ENCODE assay signal across 7 mouse cellular contexts in genomic region chr12:75734891-75735245, GRCm38 (mm10). TPM values are rescaled to one million over a fixed set of nuclear protein-coding genes. Genes with fewer than 3 reads are reported as not detected.
DNase-seq lines count a peak whose midpoint lies in the region; ATAC-seq lines count a peak whose summit lies in the region.

No protein-coding gene starts in this region.

- H3K27me3 ChIP-seq in forebrain, embryonic 11.5 days (ENCODE audit: control insufficient read depth, insufficient read depth, low read length), result peaks cover 8% of the 10 kb centered on the region; the same call in 1 of the 2 replicates
- H3K27me3 ChIP-seq in intestine, embryonic 15.5 days (replicated peaks), result no peaks in the 10 kb centered on the region

- DNase-seq in ovary, postnatal 14 days (ENCODE audit: low spot score), result peak; percentile 27
- DNase-seq in ovary, adult 18-20 months (ENCODE audit: low spot score), result no peak
- DNase-seq in adrenal gland, adult 2 months, result peak; percentile 84
- DNase-seq in forebrain, embryonic 11.5 days (ENCODE audit: low spot score), result no peak
- DNase-seq in lung, postnatal 14 days, result peak; percentile 34
- DNase-seq in retina, postnatal 7 days (ENCODE audit: low read depth, low spot score), result peak; percentile 11

- peak overlapping the region; percentile 86 for H3K9ac ChIP-seq in forebrain, embryonic 11.5 days (ENCODE audit: low read length)
- peak overlapping the region; percentile 80 for H3K9ac ChIP-seq in intestine, embryonic 15.5 days

- peaks cover 5% of the 10 kb centered on the region; the same call in 1 of the 2 replicates for H3K4me1 ChIP-seq in forebrain, embryonic 11.5 days (replicated peaks; ENCODE audit: control insufficient read depth, insufficient read depth, low read length)
- 0 out of 2 replicates have a peak, but pooled peaks cover 2% of the 10 kb centered on the region for H3K4me1 ChIP-seq in intestine, embryonic 15.5 days (replicated peaks)

- no peak overlapping the region for H3K27ac ChIP-seq in forebrain, embryonic 11.5 days (ENCODE audit: low read depth, low read length)
- no peak overlapping the region for H3K27ac ChIP-seq in intestine, embryonic 15.5 days

- peak overlapping the region; percentile 79 for H3K4me3 ChIP-seq in forebrain, embryonic 11.5 days (ENCODE audit: low read depth, low read length)
- H3K4me3 ChIP-seq in intestine, embryonic 15.5 days (replicated peaks), result peak overlapping the region; percentile 75

- peak overlapping the region; percentile 96 for H3K4me2 ChIP-seq in forebrain, embryonic 11.5 days (ENCODE audit: low read depth, low read length, severe bottlenecking)
- H3K4me2 ChIP-seq in intestine, embryonic 15.5 days (replicated peaks), result peak overlapping the region; percentile 84

- WGBS in forebrain, embryonic 11.5 days, result under 1% methylated on average over 17 of the region's 17 CpGs
- 2% methylated on average over 17 of the region's 17 CpGs for WGBS in intestine, embryonic 15.5 days

- peak; percentile 40 for ATAC-seq in forebrain, embryonic 11.5 days (replicated peaks; ENCODE audit: low FRiP score)
- ATAC-seq in intestine, embryonic 15.5 days, result peak; percentile 20

- no peaks in the 10 kb centered on the region for H3K9me3 ChIP-seq in forebrain, embryonic 11.5 days (ENCODE audit: control insufficient read depth, low read length)
- H3K9me3 ChIP-seq in intestine, embryonic 15.5 days, result no peaks in the 10 kb centered on the region

- H3K36me3 ChIP-seq in forebrain, embryonic 11.5 days (ENCODE audit: control insufficient read depth, insufficient read depth, low read length), result no peaks in the 10 kb centered on the region
- H3K36me3 ChIP-seq in intestine, embryonic 15.5 days, result no peaks in the 10 kb centered on the region

RNA-seq across cellular contexts. Expression of gene Sgpp1, which starts 0.7 kb away (rescaled TPM):
- 100 to 1,000 TPM; 141 to 178 TPM for total RNA-seq in adrenal gland, adult 2 months (2021)
- polyA plus RNA-seq in adrenal gland, adult 2 months (2012; rRNA removed), result 143 and 152 TPM in 2 replicates
- polyA plus RNA-seq in forebrain, embryonic 11.5 days (2014; fragmentation: Nextera tagmentation; extraction: Ambion mirVana), result 9.2 and 10.2 TPM in 2 replicates
- 16.2 and 16.3 TPM in 2 replicates for polyA plus RNA-seq in intestine, embryonic 15.5 days (2015; fragmentation: Nextera tagmentation; extraction: Ambion mirVana)

Comparison
In these comparisons a context has a peak if more than half of its experiments do, and no peak if none do; other contexts are left out.
1. DNase-seq: peak in ovary, postnatal 14 days (single experiment), adrenal gland, adult 2 months (single experiment), lung, postnatal 14 days (single experiment) and retina, postnatal 7 days (single experiment); none in ovary, adult 18-20 months (single experiment) and forebrain, embryonic 11.5 days (single experiment).